21 mouse cellular contexts compared by ENCODE assay signal in the genomic region with DNA sequence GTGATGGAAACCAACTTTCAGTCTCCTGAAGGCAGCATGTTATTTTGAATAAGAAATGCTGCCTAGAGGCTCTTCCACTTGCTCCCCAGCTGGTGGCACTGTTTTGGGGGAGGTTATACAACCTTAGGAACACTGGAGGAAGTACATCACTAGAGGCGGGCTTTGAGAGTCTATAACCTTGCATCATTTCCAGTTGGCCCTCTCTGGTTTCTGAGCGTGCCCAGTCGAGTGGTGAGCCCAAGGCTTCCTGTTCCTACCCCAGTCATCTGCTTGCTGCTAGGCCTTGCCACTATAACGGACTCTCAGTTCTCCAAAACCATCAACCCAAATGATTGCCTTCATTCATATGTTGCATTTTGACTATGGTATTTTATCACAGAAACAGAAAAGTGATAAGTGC.
DNase-seq lines count a peak whose midpoint lies in the region; ATAC-seq and TF ChIP-seq lines count a peak whose summit lies in the region.
"Had no signal": no experiment of that assay in that cellular context is flagged by ENCODE, and none has a peak within 500 bp of the region (broad histone marks: within the 10 kb centered on the region; RNA-seq: fewer than 3 reads in every experiment).

No protein-coding gene starts in this region.

- TF ChIP-seq CTCF in liver, postnatal 0 days (IDR thresholded peaks at IDR 0.05; ENCODE audit: low read depth) = no peak

- H3K4me2 ChIP-seq in liver, postnatal 0 days (ENCODE audit: low read depth, low read length) = no peak overlapping the region
- no peak overlapping the region for H3K4me2 ChIP-seq in heart, embryonic 12.5 days
- H3K4me2 ChIP-seq: liver, embryonic 12.5 days; midbrain, embryonic 12.5 days had no signal

- H3K36me3 ChIP-seq in liver, postnatal 0 days (replicated peaks; ENCODE audit: insufficient read depth, low read length) = no peaks in the 10 kb centered on the region
- no peaks in the 10 kb centered on the region for H3K36me3 ChIP-seq in limb, embryonic 10.5 days
- H3K36me3 ChIP-seq in heart, embryonic 12.5 days = no peaks in the 10 kb centered on the region
- H3K36me3 ChIP-seq: embryonic facial prominence, embryonic 10.5 days; liver, embryonic 12.5 days; midbrain, embryonic 12.5 days had no signal

- H3K27ac ChIP-seq in liver, postnatal 0 days (ENCODE audit: low read depth) = no peak overlapping the region
- no peak overlapping the region for H3K27ac ChIP-seq in limb, embryonic 10.5 days
- H3K27ac ChIP-seq in heart, embryonic 12.5 days (ENCODE audit: poor library complexity, severe bottlenecking) = no peak overlapping the region
- H3K27ac ChIP-seq: embryonic facial prominence, embryonic 10.5 days; liver, embryonic 12.5 days; midbrain, embryonic 12.5 days had no signal

- intact Hi-C loops in heart, postnatal 36 days (cut with DNase I) = no loop called here

- H3K4me1 ChIP-seq in liver, postnatal 0 days (ENCODE audit: insufficient read depth) = no peaks in the 10 kb centered on the region
- H3K4me1 ChIP-seq in limb, embryonic 10.5 days = no peaks in the 10 kb centered on the region
- H3K4me1 ChIP-seq in heart, embryonic 12.5 days (replicated peaks) = no peaks in the 10 kb centered on the region
- H3K4me1 ChIP-seq: embryonic facial prominence, embryonic 10.5 days; liver, embryonic 12.5 days; midbrain, embryonic 12.5 days had no signal

- no peak for TF ChIP-seq EP300 in liver, postnatal 0 days (IDR thresholded peaks at IDR 0.05; ENCODE audit: low read depth)

- no peaks in the 10 kb centered on the region for H3K27me3 ChIP-seq in liver, postnatal 0 days (ENCODE audit: insufficient read depth, low read length)
- H3K27me3 ChIP-seq in limb, embryonic 10.5 days (ENCODE audit: low read depth, poor library complexity, severe bottlenecking) = no peaks in the 10 kb centered on the region
- no peaks in the 10 kb centered on the region for H3K27me3 ChIP-seq in heart, embryonic 12.5 days (replicated peaks)
- H3K27me3 ChIP-seq: liver, embryonic 12.5 days; midbrain, embryonic 12.5 days had no signal

- H3K9ac ChIP-seq in liver, postnatal 0 days (replicated peaks) = no peak overlapping the region
- no peak overlapping the region for H3K9ac ChIP-seq in heart, embryonic 12.5 days
- H3K9ac ChIP-seq: liver, embryonic 12.5 days; midbrain, embryonic 12.5 days had no signal

- no peak for ATAC-seq in liver, postnatal 0 days
- peak; percentile 63 for ATAC-seq in granulocyte monocyte progenitor cell, adult 5-6 weeks (replicated peaks; ENCODE audit: poor library complexity, severe bottlenecking)
- ATAC-seq in heart, embryonic 12.5 days (ENCODE audit: insufficient number of reproducible peaks, low FRiP score) = no peak
- ATAC-seq: forebrain, embryonic 16.5 days; inflammation-experienced regulatory T-cells, adult 6 months; liver, embryonic 12.5 days had no signal

- H3K4me3 ChIP-seq in liver, postnatal 0 days (ENCODE audit: low read depth, low read length) = no peak overlapping the region
- H3K4me3 ChIP-seq in limb, embryonic 10.5 days = no peak overlapping the region
- no peak overlapping the region for H3K4me3 ChIP-seq in heart, embryonic 12.5 days
- H3K4me3 ChIP-seq: embryonic facial prominence, embryonic 10.5 days; erythroblast, embryonic 14.5 days; liver, embryonic 12.5 days; midbrain, embryonic 12.5 days had no signal

- 60% methylated on average over 4 of the region's 4 CpGs for WGBS in liver, postnatal 0 days (ENCODE audit: insufficient replicate concordance)
- 81% methylated on average over 4 of the region's 4 CpGs for WGBS in limb, embryonic 10.5 days
- 84% methylated on average over 4 of the region's 4 CpGs for WGBS in heart, embryonic 12.5 days

- no peaks in the 10 kb centered on the region for H3K9me3 ChIP-seq in liver, postnatal 0 days (ENCODE audit: low read length)
- H3K9me3 ChIP-seq in limb, embryonic 10.5 days (replicated peaks) = no peaks in the 10 kb centered on the region
- H3K9me3 ChIP-seq in heart, embryonic 12.5 days (replicated peaks) = no peaks in the 10 kb centered on the region
- H3K9me3 ChIP-seq: embryonic facial prominence, embryonic 10.5 days; liver, embryonic 12.5 days; midbrain, embryonic 12.5 days had no signal

- DNase-seq in liver, postnatal 0 days = peak; percentile 17
- no peak for DNase-seq in liver
- DNase-seq in 416B (ENCODE audit: low read depth) = peak; percentile 61
- peak; percentile 78 for DNase-seq in ES-CJ7 (ENCODE audit: low read depth, low spot score)
- DNase-seq in heart, postnatal 36 days = no peak
- no peak for DNase-seq in limb, embryonic 10.5 days (ENCODE audit: low spot score)
- DNase-seq: cerebellum, adult 9-11 months; gastrocnemius, postnatal 10 days; heart, postnatal 14 days; layer of hippocampus, adult 9-11 months; lung, postnatal 14 days; right cerebral cortex, postnatal 14 days; thymus, adult 2 months had no signal

Comparison
In these comparisons a context has a peak if more than half of its experiments do, and no peak if none do; other contexts are left out.
1. DNase-seq: peak in liver, postnatal 0 days (single experiment), 416B (single experiment) and ES-CJ7 (single experiment); none in liver (single experiment), heart, postnatal 36 days (0 of 2) and limb, embryonic 10.5 days (single experiment).